8 mouse cellular contexts compared by ENCODE assay signal in the genomic region with DNA sequence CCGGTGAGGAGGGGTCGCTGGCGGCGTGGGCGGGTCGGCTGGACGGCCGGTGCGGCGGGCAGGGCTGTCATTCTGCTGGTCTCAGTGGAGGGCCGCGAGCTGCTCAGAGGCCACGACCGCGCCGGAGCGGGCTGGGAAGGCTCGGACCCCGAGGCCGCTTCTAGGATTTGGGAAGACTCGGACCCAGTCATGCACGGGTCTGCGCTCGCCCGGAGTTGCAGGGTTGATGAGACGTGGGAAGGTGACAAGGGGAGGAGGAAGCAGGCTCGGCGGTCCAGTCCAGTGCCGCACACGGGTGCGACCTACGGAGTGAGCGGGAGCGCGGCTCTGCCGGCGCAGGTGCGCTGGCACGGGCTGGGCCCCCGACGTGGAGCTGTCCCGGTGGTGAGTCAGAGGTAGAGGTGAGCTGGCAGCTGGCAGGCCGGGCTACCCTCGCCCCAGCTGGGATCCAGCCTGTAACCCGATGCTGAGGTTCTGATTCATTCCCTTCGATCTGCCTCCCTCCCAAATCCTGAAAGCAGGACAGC. TPM values are rescaled to one million over a fixed set of nuclear protein-coding genes. Genes with fewer than 3 reads are reported as not detected.
DNase-seq lines count a peak whose midpoint lies in the region; ATAC-seq lines count a peak whose summit lies in the region.

No protein-coding gene starts in this region.

- H3K9ac ChIP-seq in forebrain, embryonic 14.5 days (ENCODE audit: low read length) = peak overlapping the region; percentile 75
- peak overlapping the region; percentile 89 for H3K9ac ChIP-seq in neural tube, embryonic 13.5 days

- 3% methylated on average over 44 of the region's 46 CpGs for WGBS in forebrain, embryonic 14.5 days
- WGBS in neural tube, embryonic 13.5 days = 2% methylated on average over 46 of the region's 46 CpGs

- H3K4me1 ChIP-seq in forebrain, embryonic 14.5 days (ENCODE audit: control insufficient read depth, insufficient read depth, low read length) = peaks cover 11% of the 10 kb centered on the region
- H3K4me1 ChIP-seq in neural tube, embryonic 13.5 days (replicated peaks) = peaks cover 20% of the 10 kb centered on the region

- peak; percentile 56; the same call in 1 of the 2 replicates for ATAC-seq in forebrain, embryonic 14.5 days
- ATAC-seq in neural tube, embryonic 13.5 days (ENCODE audit: low read depth) = peak; percentile 55

- peak overlapping the region; percentile 48; the same call in 1 of the 2 replicates for H3K27ac ChIP-seq in forebrain, embryonic 14.5 days (ENCODE audit: low read depth, low read length)
- peak overlapping the region; percentile 77 for H3K27ac ChIP-seq in neural tube, embryonic 13.5 days (replicated peaks)

- peak overlapping the region; percentile 72 for H3K4me3 ChIP-seq in forebrain, embryonic 14.5 days (ENCODE audit: low read depth, low read length)
- peak overlapping the region; percentile 72 for H3K4me3 ChIP-seq in neural tube, embryonic 13.5 days

- peak overlapping the region; percentile 78 for H3K4me2 ChIP-seq in forebrain, embryonic 14.5 days (ENCODE audit: low read length)
- H3K4me2 ChIP-seq in neural tube, embryonic 13.5 days = peak overlapping the region; percentile 77

- H3K36me3 ChIP-seq in forebrain, embryonic 14.5 days (ENCODE audit: control insufficient read depth, insufficient read depth, low read length) = no peaks in the 10 kb centered on the region
- H3K36me3 ChIP-seq in neural tube, embryonic 13.5 days = no peaks in the 10 kb centered on the region

- peaks cover 11% of the 10 kb centered on the region for H3K27me3 ChIP-seq in forebrain, embryonic 14.5 days (replicated peaks; ENCODE audit: control insufficient read depth, insufficient read depth, low read length)
- H3K27me3 ChIP-seq in neural tube, embryonic 13.5 days = peaks cover 20% of the 10 kb centered on the region

- H3K9me3 ChIP-seq in forebrain, embryonic 14.5 days (replicated peaks; ENCODE audit: control insufficient read depth, low read length) = no peaks in the 10 kb centered on the region
- H3K9me3 ChIP-seq in neural tube, embryonic 13.5 days = no peaks in the 10 kb centered on the region

- DNase-seq in heart, adult 11 months = peak; percentile 96
- DNase-seq in heart, adult 9 months (ENCODE audit: low spot score in 2 of 2) = no peak
- DNase-seq in 3T3-L1 (ENCODE audit: low read depth, low spot score) = peak; percentile 64
- peak; percentile 85 for DNase-seq in adrenal gland, adult 2 months
- no peak for DNase-seq in forebrain, embryonic 14.5 days (ENCODE audit: low spot score)
- DNase-seq in kidney, postnatal 10 days = peak; percentile 68
- no peak for DNase-seq in layer of hippocampus, postnatal 10 days (ENCODE audit: low spot score in 2 of 2)

RNA-seq across cellular contexts. Expression of a gene that starts 0.4 kb away (rescaled TPM):
- 100 to 1,000 TPM in 1 of 2 experiments, 10 to 100 TPM in 1; 98.5 to 118 TPM for total RNA-seq in adrenal gland, adult 2 months (2021)
- polyA plus RNA-seq in adrenal gland, adult 2 months (2012; rRNA removed) = 107 and 149 TPM in 2 replicates
- polyA plus RNA-seq in forebrain, embryonic 14.5 days (2014; fragmentation: Nextera tagmentation; extraction: Ambion mirVana) = 20.4 and 30.1 TPM in 2 replicates
- 19.4 and 24.0 TPM in 2 replicates for polyA plus RNA-seq in neural tube, embryonic 13.5 days (2015; fragmentation: Nextera tagmentation; extraction: Ambion mirVana)
- total RNA-seq in layer of hippocampus, postnatal 10 days (2021) = 10 to 100 TPM; 76.5 to 86.8 TPM

RNA-seq across cellular contexts. Expression of a gene that starts 13.1 kb away (rescaled TPM):
- 10 to 100 TPM; 41.2 to 55.9 TPM for total RNA-seq in adrenal gland, adult 2 months (2021)
- polyA plus RNA-seq in adrenal gland, adult 2 months (2012; rRNA removed) = 104 and 124 TPM in 2 replicates
- 19.5 and 21.8 TPM in 2 replicates for polyA plus RNA-seq in forebrain, embryonic 14.5 days (2014; fragmentation: Nextera tagmentation; extraction: Ambion mirVana)
- polyA plus RNA-seq in neural tube, embryonic 13.5 days (2015; fragmentation: Nextera tagmentation; extraction: Ambion mirVana) = 30.1 and 30.4 TPM in 2 replicates
- 10 to 100 TPM; 37.7 to 40.4 TPM for total RNA-seq in layer of hippocampus, postnatal 10 days (2021)

Comparison
In these comparisons a context has a peak if more than half of its experiments do, and no peak if none do; other contexts are left out.
1. DNase-seq: peak in heart, adult 11 months (single experiment), 3T3-L1 (single experiment), adrenal gland, adult 2 months (single experiment) and kidney, postnatal 10 days (single experiment); none in heart, adult 9 months (0 of 2), forebrain, embryonic 14.5 days (single experiment) and layer of hippocampus, postnatal 10 days (0 of 2).